Mouse (Mus musculus): ENCODE measurements around the gene Prmt3.

- TF ChIP-seq GATA1 (IDR thresholded peaks at IDR 0.05; ENCODE audit: low read length) (no peak), TAL1 (IDR thresholded peaks at IDR 0.05; ENCODE audit: low read length) (no peak)
These were observed 27.5 kb downstream of the Prmt3 start for GRCm38 (mm10) chr7:49805618-49806017.
